Comparison of ENCODE assay signal across 27 mouse cellular contexts in genomic region chr6:7092094-7092493, GRCm38 (mm10).
DNase-seq lines count a peak whose midpoint lies in the region; ATAC-seq and TF ChIP-seq lines count a peak whose summit lies in the region.
"Had no signal": no experiment of that assay in that cellular context is flagged by ENCODE, and none has a peak within 500 bp of the region (broad histone marks: within the 10 kb centered on the region; RNA-seq: fewer than 3 reads in every experiment).

No protein-coding gene starts in this region.

- peak; percentile 42 for DNase-seq in embryonic facial prominence, embryonic 11.5 days (ENCODE audit: low spot score)
- DNase-seq in embryonic facial prominence, embryonic 10.5 days (ENCODE audit: low spot score) = no peak
- DNase-seq in kidney, postnatal 25 days = no peak
- DNase-seq in kidney, postnatal 0 days (ENCODE audit: low spot score) = peak; percentile 7
- no peak for DNase-seq in kidney, postnatal 10 days
- DNase-seq: adrenal gland, adult 8-10 months; adrenal gland, postnatal 14 days; adrenal gland, postnatal 36 days; B cell, adult 2 months; cerebellum, adult 11-12 months; cerebellum, adult 2 months; cerebellum, adult 9-10 months; cerebellum, postnatal 10 days; cerebellum, postnatal 25 days had no signal

- no peaks in the 10 kb centered on the region for H3K27me3 ChIP-seq in embryonic facial prominence, embryonic 11.5 days (ENCODE audit: control insufficient read depth, insufficient read depth, low read length)
- H3K27me3 ChIP-seq in embryonic facial prominence, embryonic 10.5 days (replicated peaks; ENCODE audit: low read depth, poor library complexity, severe bottlenecking) = no peaks in the 10 kb centered on the region
- H3K27me3 ChIP-seq in kidney, embryonic 15.5 days = no peaks in the 10 kb centered on the region
- no peaks in the 10 kb centered on the region for H3K27me3 ChIP-seq in kidney, postnatal 0 days (ENCODE audit: insufficient read depth, low read length)
- H3K27me3 ChIP-seq: CH12.LX; embryonic facial prominence, embryonic 12.5 days; embryonic facial prominence, embryonic 15.5 days; forebrain, embryonic 12.5 days had no signal

- no peak overlapping the region for H3K27ac ChIP-seq in embryonic facial prominence, embryonic 11.5 days (replicated peaks; ENCODE audit: low read depth, low read length)
- no peak overlapping the region for H3K27ac ChIP-seq in embryonic facial prominence, embryonic 10.5 days (replicated peaks)
- no peak overlapping the region for H3K27ac ChIP-seq in kidney, embryonic 15.5 days
- no peak overlapping the region for H3K27ac ChIP-seq in kidney, postnatal 0 days
- H3K27ac ChIP-seq: embryonic facial prominence, embryonic 12.5 days; embryonic facial prominence, embryonic 15.5 days; forebrain, embryonic 10.5 days; forebrain, embryonic 12.5 days had no signal

- H3K4me3 ChIP-seq in embryonic facial prominence, embryonic 11.5 days (ENCODE audit: low read depth, low read length) = no peak overlapping the region
- H3K4me3 ChIP-seq in embryonic facial prominence, embryonic 10.5 days = no peak overlapping the region
- no peak overlapping the region for H3K4me3 ChIP-seq in kidney, embryonic 15.5 days (replicated peaks)
- no peak overlapping the region for H3K4me3 ChIP-seq in kidney, postnatal 0 days (replicated peaks; ENCODE audit: low read depth, low read length)
- H3K4me3 ChIP-seq: embryonic facial prominence, embryonic 12.5 days; embryonic facial prominence, embryonic 15.5 days; erythroblast, embryonic 14.5 days; forebrain, embryonic 10.5 days; forebrain, embryonic 12.5 days had no signal

- no peak overlapping the region for H3K9ac ChIP-seq in embryonic facial prominence, embryonic 11.5 days (replicated peaks; ENCODE audit: low read length)
- H3K9ac ChIP-seq in kidney, embryonic 15.5 days = no peak overlapping the region
- no peak overlapping the region for H3K9ac ChIP-seq in kidney, postnatal 0 days (ENCODE audit: low read depth, low read length)
- H3K9ac ChIP-seq: embryonic facial prominence, embryonic 12.5 days; embryonic facial prominence, embryonic 15.5 days; forebrain, embryonic 12.5 days had no signal

- no peaks in the 10 kb centered on the region for H3K36me3 ChIP-seq in embryonic facial prominence, embryonic 11.5 days (replicated peaks; ENCODE audit: control insufficient read depth, insufficient read depth, low read depth, low read length)
- no peaks in the 10 kb centered on the region for H3K36me3 ChIP-seq in embryonic facial prominence, embryonic 10.5 days (replicated peaks)
- no peaks in the 10 kb centered on the region for H3K36me3 ChIP-seq in kidney, embryonic 15.5 days
- no peaks in the 10 kb centered on the region for H3K36me3 ChIP-seq in kidney, postnatal 0 days (ENCODE audit: insufficient read depth, low read length)
- H3K36me3 ChIP-seq: embryonic facial prominence, embryonic 12.5 days; embryonic facial prominence, embryonic 15.5 days; forebrain, embryonic 10.5 days; forebrain, embryonic 12.5 days; G1E had no signal

- WGBS in embryonic facial prominence, embryonic 11.5 days = 61% methylated on average over 1 of the region's 1 CpGs
- 67% methylated on average over 1 of the region's 1 CpGs for whole genome bisulfite sequencing in embryonic facial prominence, embryonic 10.5 days
- 43% methylated on average over 1 of the region's 1 CpGs for WGBS in kidney, embryonic 15.5 days
- WGBS in kidney, postnatal 0 days = 36% methylated on average over 1 of the region's 1 CpGs

- H3K4me1 ChIP-seq in embryonic facial prominence, embryonic 11.5 days (ENCODE audit: control insufficient read depth, insufficient read depth, low read length) = no peaks in the 10 kb centered on the region
- H3K4me1 ChIP-seq in embryonic facial prominence, embryonic 10.5 days = peaks cover 8% of the 10 kb centered on the region; the same call in 1 of the 2 replicates
- H3K4me1 ChIP-seq in kidney, embryonic 15.5 days = no peaks in the 10 kb centered on the region
- no peaks in the 10 kb centered on the region for H3K4me1 ChIP-seq in kidney, postnatal 0 days (replicated peaks; ENCODE audit: insufficient read depth, low read length)
- H3K4me1 ChIP-seq: embryonic facial prominence, embryonic 15.5 days; forebrain, embryonic 10.5 days; forebrain, embryonic 12.5 days had no signal

- no peak for TF ChIP-seq CTCF in kidney, postnatal 0 days (IDR thresholded peaks at IDR 0.05; ENCODE audit: low read depth)

- no peaks in the 10 kb centered on the region for H3K9me3 ChIP-seq in embryonic facial prominence, embryonic 11.5 days (replicated peaks; ENCODE audit: control insufficient read depth, low read length)
- no peaks in the 10 kb centered on the region for H3K9me3 ChIP-seq in embryonic facial prominence, embryonic 10.5 days
- no peaks in the 10 kb centered on the region for H3K9me3 ChIP-seq in kidney, embryonic 15.5 days (replicated peaks)
- H3K9me3 ChIP-seq in kidney, postnatal 0 days (replicated peaks; ENCODE audit: low read length) = no peaks in the 10 kb centered on the region
- H3K9me3 ChIP-seq: embryonic facial prominence, embryonic 12.5 days; embryonic facial prominence, embryonic 15.5 days; forebrain, embryonic 10.5 days; forebrain, embryonic 12.5 days; G1E had no signal

- no peak for ATAC-seq in embryonic facial prominence, embryonic 11.5 days (replicated peaks; ENCODE audit: insufficient number of reproducible peaks, low FRiP score, low TSS enrichment, low read depth)
- 0 out of 2 replicates have a peak, but pooled peaks have one; percentile 22 for ATAC-seq in kidney, embryonic 15.5 days (replicated peaks; ENCODE audit: low FRiP score)
- ATAC-seq in kidney, postnatal 0 days (replicated peaks; ENCODE audit: low FRiP score, low read depth) = no peak
- ATAC-seq: activated CD4-positive, CD25-positive, alpha-beta regulatory T cell, adult 4 months; CD4-positive, CD25-positive, alpha-beta regulatory T cell, adult 4 months; forebrain, embryonic 14.5 days; forebrain, embryonic 16.5 days; Patski had no signal

- no peak overlapping the region for H3K4me2 ChIP-seq in embryonic facial prominence, embryonic 11.5 days (ENCODE audit: low read depth, low read length)
- no peak overlapping the region for H3K4me2 ChIP-seq in kidney, embryonic 15.5 days
- H3K4me2 ChIP-seq in kidney, postnatal 0 days (ENCODE audit: low read length) = no peak overlapping the region
- H3K4me2 ChIP-seq: embryonic facial prominence, embryonic 12.5 days; embryonic facial prominence, embryonic 15.5 days; forebrain, embryonic 12.5 days had no signal

Comparison
In these comparisons a context has a peak if more than half of its experiments do, and no peak if none do; other contexts are left out.
1. DNase-seq: peak in embryonic facial prominence, embryonic 11.5 days (single experiment) and kidney, postnatal 0 days (single experiment); none in embryonic facial prominence, embryonic 10.5 days (single experiment), kidney, postnatal 25 days (0 of 2) and kidney, postnatal 10 days (single experiment).